Mouse (Mus musculus) testis, postnatal 14 days (tissue): Measurements from ENCODE around the gene Rad18.

Experiments used
- DNase-seq: peaks from one replicate; pipeline ENCODE4 v3.0.0; 2021; ENCODE audit warnings: low spot score

The Rad18 gene

GRCm38 (mm10) chr6:112684065-112684464, 12.4 kb downstream of the Rad18 start:
- DNase-seq: no peak

GRCm38 (mm10) chr6:112632071-112632470, 64.4 kb downstream of the Rad18 start:
- no peak for DNase-seq

- no peak for DNase-seq
These were observed 66.2 kb downstream of the Rad18 start for GRCm38 (mm10) chr6:112630291-112630690.

- DNase-seq: no peak
These were observed 68.2 kb downstream of the Rad18 start for GRCm38 (mm10) chr6:112628301-112628700.

- DNase-seq: no peak
These were observed 74.2 kb downstream of the Rad18 start for GRCm38 (mm10) chr6:112622321-112622720.

- no peak for DNase-seq
These were observed 76.5 kb downstream of the Rad18 start for GRCm38 (mm10) chr6:112620027-112620426.

- no peak for DNase-seq
These were observed 78.7 kb downstream of the Rad18 start for GRCm38 (mm10) chr6:112617728-112618318.

- DNase-seq: no peak
These were observed 87.5 kb downstream of the Rad18 start for GRCm38 (mm10) chr6:112609027-112609426.

- DNase-seq: no peak
These were observed 92.6 kb downstream of the Rad18 start for GRCm38 (mm10) chr6:112603866-112604265.

- DNase-seq: no peak
These were observed 101.5 kb downstream of the Rad18 start for GRCm38 (mm10) chr6:112594971-112595370.

GRCm38 (mm10) chr6:112587912-112588311, 108.6 kb downstream of the Rad18 start:
- DNase-seq: no peak

GRCm38 (mm10) chr6:112586999-112587398, 109.5 kb downstream of the Rad18 start:
- no peak for DNase-seq

GRCm38 (mm10) chr6:112584961-112585360, 111.5 kb downstream of the Rad18 start:
- DNase-seq: no peak

GRCm38 (mm10) chr6:112582022-112582421, 114.5 kb downstream of the Rad18 start:
- no peak for DNase-seq

GRCm38 (mm10) chr6:112577198-112577597, 119.3 kb downstream of the Rad18 start:
- no peak for DNase-seq

GRCm38 (mm10) chr6:112574558-112574957, 121.9 kb downstream of the Rad18 start:
- DNase-seq: no peak

- no peak for DNase-seq
These were observed 126.1 kb downstream of the Rad18 start for GRCm38 (mm10) chr6:112570413-112570812.
